Mouse (Mus musculus) thymus, adult 2 months (tissue): ENCODE data around the gene Atf4. TPM values are rescaled to one million over a fixed set of nuclear protein-coding genes. Genes with fewer than 3 reads are reported as not detected.
A peak's percentile ranks its signal among the peaks of the same experiment; 100 is the strongest.

Source experiments
- DNase-seq: peaks from one replicate; pipeline ENCODE4 v3.0.0; 2021
- H3K27ac ChIP-seq: fragments of 200-500 bp; 2 replicates; pipeline ENCODE4 v1.5.1; 2012; ENCODE audit warnings: low read length, control low read depth; ENCODE audit not compliant: control insufficient read depth, insufficient read depth
- H3K27me3 ChIP-seq: fragments of 200-500 bp; 2 replicates; pipeline ENCODE4 v1.6.1; 2012; ENCODE audit warnings: mild to moderate bottlenecking, low read length, moderate library complexity, mixed read lengths; ENCODE audit not compliant: control insufficient read depth, insufficient read depth
- H3K36me3 ChIP-seq: fragments of 200-500 bp; 2 replicates; pipeline ENCODE4 v1.6.1; 2012; ENCODE audit warnings: mild to moderate bottlenecking, low read length, moderate library complexity; ENCODE audit not compliant: control insufficient read depth, insufficient read depth
- H3K4me1 ChIP-seq: fragments of 200-500 bp; replicated peaks from 2 replicates; pipeline ENCODE4 v1.6.1; 2012; ENCODE audit warnings: low read length; ENCODE audit not compliant: control insufficient read depth, insufficient read depth
- H3K4me3 ChIP-seq: fragments of 200-500 bp; 2 replicates; pipeline ENCODE4 v1.5.1; 2012; ENCODE audit warnings: mild to moderate bottlenecking, low read length, control low read depth, moderate library complexity; ENCODE audit not compliant: control insufficient read depth, insufficient read depth
- CTCF ChIP-seq: fragments of 200-500 bp; IDR thresholded peaks from 2 replicates; pipeline ENCODE4 v1.5.1; 2012; ENCODE audit warnings: mild to moderate bottlenecking, control low read depth, low read length, moderate library complexity, borderline replicate concordance; ENCODE audit not compliant: control insufficient read depth, poor library complexity, insufficient read depth; ENCODE audit errors: extremely low read depth
- POLR2A ChIP-seq: fragments of 200-500 bp; IDR thresholded peaks from 2 replicates; pipeline ENCODE4 v1.6.1; 2012; ENCODE audit warnings: mild to moderate bottlenecking, low read length, control low read depth, moderate library complexity; ENCODE audit not compliant: control insufficient read depth, poor library complexity, insufficient read depth; ENCODE audit errors: extremely low read depth
- WGBS: fragments of 180-500 bp; shearing (Covaris S2); methylation state at CpG from one replicate; pipeline ENCODE4 v1.1.7; 2018; 5-methylcytosine and 5-hydroxymethylcytosine counted together
- polyA plus RNA-seq: library from polyadenylated mRNA; depleted of rRNA; stranded (reverse); fragments of >200 nt; gene quantifications from 2 replicates; pipeline ENCODE4 v1.2.3, GENCODE M21; 2012

Atf4 gene
- polyA plus RNA-seq, 1 experiment: 179 TPM

DNA sequence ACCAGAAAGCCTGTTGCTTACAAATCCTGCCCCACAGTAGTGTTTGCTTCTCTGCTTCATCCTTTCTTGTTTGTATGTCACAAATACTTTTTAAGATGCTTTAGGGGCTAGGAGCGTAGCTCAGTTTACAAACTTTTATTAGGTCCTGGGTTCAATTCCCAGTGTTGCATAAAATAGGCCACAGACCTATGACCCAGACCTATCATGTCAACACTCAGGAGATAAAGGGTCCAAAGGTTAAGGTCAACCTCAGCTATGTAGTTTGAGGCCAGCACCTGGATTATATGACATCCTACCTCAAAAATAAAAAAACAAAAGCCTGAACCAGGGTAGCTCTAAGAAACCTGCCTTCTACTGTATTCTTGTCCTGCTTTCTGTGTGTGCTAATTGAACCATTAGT lies 6.4 kb upstream of the Atf4 start:
- H3K4me1 ChIP-seq: no peaks in the 10 kb centered on the region
- no peak for DNase-seq
- H3K27ac ChIP-seq: no peak overlapping the region
- TF ChIP-seq CTCF (no peak), POLR2A (no peak)
- no peaks in the 10 kb centered on the region for H3K27me3 ChIP-seq
- peaks cover 55% of the 10 kb centered on the region for H3K36me3 ChIP-seq
- 98% methylated on average over 1 of the region's 1 CpGs for WGBS
- no peak overlapping the region for H3K4me3 ChIP-seq

DNA sequence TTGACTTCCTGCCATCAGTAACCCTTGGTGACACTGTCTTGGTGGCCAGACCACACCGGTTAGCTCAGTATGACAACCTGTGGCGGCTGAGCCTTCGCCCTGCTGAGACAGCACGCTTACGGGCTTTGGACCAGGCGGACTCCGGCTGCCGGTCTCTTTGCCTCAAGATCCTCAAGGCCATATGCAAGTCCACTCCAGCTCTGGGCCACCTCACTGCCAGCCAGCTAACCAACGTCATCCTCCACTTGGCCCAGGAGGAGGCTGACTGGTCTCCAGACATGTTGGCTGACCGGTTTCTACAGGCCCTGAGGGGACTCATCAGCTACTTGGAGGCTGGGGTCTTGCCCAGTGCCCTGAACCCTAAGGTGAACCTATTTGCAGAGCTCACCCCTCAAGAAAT lies 5.3 kb upstream of the Atf4 start:
- DNase-seq: no peak
- Histone ChIP-seq H3K27ac (no peak overlapping the region), H3K27me3 (no peaks in the 10 kb centered on the region), H3K4me3 (no peak overlapping the region), H3K36me3 (peaks cover 55% of the 10 kb centered on the region), H3K4me1 (peaks cover 5% of the 10 kb centered on the region)
- TF ChIP-seq POLR2A: no peak
- no peak for TF ChIP-seq CTCF
- WGBS: 98% methylated on average over 10 of the region's 10 CpGs

DNA sequence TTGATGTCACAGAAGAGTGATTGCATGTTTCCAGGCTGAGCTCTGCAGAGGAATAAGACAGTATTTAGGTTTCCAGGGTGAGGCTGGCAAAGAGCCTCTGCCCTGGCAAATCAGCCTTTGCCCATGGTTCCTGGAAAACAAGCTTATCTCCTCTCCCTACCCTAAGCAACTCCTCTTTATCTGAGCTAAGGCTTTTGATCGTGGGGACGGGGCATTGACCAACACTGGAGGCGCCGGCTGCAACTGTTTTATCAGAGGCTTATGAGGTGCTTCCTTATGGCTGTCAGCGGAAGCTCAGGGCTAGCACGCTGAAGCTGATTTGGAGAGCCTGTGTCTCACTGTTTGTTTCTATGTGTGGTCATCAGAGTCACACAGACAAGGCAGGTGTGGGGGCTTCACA lies 4.4 kb upstream of the Atf4 start:
- Histone ChIP-seq H3K4me3 (no peak overlapping the region), H3K36me3 (peaks cover 51% of the 10 kb centered on the region), H3K4me1 (peaks cover 5% of the 10 kb centered on the region), H3K27ac (no peak overlapping the region), H3K27me3 (no peaks in the 10 kb centered on the region)
- DNase-seq: no peak
- no peak for TF ChIP-seq CTCF
- no peak for TF ChIP-seq POLR2A
- over 99% methylated on average over 6 of the region's 6 CpGs for WGBS

DNA sequence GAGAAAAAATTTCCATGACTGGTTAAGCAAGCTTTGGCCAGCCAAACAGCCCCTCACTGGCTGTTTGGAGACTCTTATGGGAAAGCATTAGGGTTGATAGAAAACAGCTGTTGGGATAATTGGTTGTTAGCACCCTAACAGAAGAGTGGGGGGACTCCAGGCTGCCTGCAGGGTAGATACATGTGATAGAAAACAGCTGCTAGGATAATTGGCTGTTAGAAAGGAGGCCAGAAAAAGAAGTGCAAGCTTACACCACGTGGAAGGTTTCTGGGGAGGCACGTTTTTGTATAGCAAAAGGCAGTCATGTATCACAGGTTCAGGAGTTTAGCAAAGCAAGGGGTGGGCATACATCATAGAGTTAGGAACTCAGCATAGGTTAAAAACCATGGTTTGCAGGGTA lies 1.5 kb upstream of the Atf4 start:
- 90% methylated on average over 2 of the region's 2 CpGs for WGBS
- Histone ChIP-seq H3K4me1 (peaks cover 17% of the 10 kb centered on the region), H3K4me3 (no peak overlapping the region), H3K36me3 (peaks cover 43% of the 10 kb centered on the region), H3K27ac (no peak overlapping the region), H3K27me3 (no peaks in the 10 kb centered on the region)
- no peak for DNase-seq
- no peak for TF ChIP-seq CTCF
- no peak for TF ChIP-seq POLR2A

DNA sequence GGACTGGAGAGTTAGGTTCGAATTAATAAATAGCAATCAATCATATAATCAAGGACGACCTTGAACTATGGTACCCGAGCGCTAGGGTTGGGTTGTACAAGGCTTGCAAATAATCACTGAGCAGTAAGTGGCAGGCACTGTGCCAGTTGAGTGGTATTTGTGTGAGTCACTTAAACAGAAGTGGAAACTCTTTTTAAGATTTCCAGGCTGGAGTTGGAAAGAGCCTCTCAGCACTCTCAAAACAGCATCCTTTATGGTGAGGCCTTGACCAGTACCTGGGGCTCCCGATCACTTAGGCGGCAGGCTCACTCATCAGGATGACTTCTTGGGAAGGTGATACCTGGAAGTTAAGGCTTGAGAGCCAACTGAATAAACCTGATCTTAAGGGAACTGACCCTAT lies 777 bp upstream of the Atf4 start:
- WGBS: 80% methylated on average over 6 of the region's 6 CpGs
- no peak for DNase-seq
- no peak for TF ChIP-seq POLR2A
- no peak for TF ChIP-seq CTCF
- Histone ChIP-seq H3K4me3 (peak overlapping the region; percentile 55), H3K36me3 (peaks cover 36% of the 10 kb centered on the region), H3K4me1 (peaks cover 17% of the 10 kb centered on the region), H3K27ac (peak overlapping the region; percentile 74), H3K27me3 (no peaks in the 10 kb centered on the region)

DNA sequence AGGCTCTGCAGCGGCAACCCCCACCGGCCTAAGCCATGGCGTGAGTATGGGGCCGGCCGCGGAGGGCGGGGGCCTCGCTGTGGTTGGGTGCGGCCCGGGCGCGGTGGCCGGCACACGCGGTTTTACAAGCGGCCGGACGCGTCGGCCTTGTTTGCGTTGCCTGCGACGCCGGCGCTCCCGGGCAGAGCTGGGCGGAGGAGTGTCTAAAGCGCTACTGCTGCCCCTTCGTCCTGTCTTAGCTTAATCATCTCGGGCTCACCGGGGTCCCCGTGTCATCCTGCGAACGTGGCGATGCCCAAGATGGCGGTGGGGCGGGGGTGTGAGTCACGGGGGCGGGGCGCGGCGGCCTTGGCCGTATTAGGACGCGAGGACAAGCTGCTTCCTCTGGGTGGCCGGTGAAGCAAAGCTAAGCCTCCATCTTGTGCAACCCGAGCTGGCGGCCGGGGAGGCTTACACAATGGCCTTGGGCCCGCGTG lies 700 bp downstream of the Atf4 start:
- under 1% methylated on average over 51 of the region's 51 CpGs for WGBS
- H3K4me1 ChIP-seq: peaks cover 17% of the 10 kb centered on the region
- TF ChIP-seq POLR2A (no peak), CTCF (no peak)

DNA sequence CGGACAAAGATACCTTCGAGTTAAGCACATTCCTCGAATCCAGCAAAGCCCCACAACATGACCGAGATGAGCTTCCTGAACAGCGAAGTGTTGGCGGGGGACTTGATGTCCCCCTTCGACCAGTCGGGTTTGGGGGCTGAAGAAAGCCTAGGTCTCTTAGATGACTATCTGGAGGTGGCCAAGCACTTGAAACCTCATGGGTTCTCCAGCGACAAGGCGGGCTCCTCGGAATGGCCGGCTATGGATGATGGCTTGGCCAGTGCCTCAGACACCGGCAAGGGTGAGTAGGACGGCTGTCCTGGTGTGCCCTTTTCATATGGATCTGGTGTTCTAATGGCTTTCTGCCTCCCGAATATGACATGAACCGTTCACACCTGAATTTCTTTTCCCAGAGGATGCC lies 1.3 kb downstream of the Atf4 start:
- 17% methylated on average over 16 of the region's 16 CpGs for WGBS
- no peaks in the 10 kb centered on the region for H3K27me3 ChIP-seq

More for the DNA sequence above, 700 bp downstream of the Atf4 start:
- Histone ChIP-seq H3K36me3 (peaks cover 23% of the 10 kb centered on the region), H3K4me3 (peak overlapping the region; percentile 88), H3K27me3 (no peaks in the 10 kb centered on the region), H3K27ac (peak overlapping the region; percentile 45)
- DNase-seq: peak; percentile 48

More for the DNA sequence above, 1.3 kb downstream of the Atf4 start:
- no peak for DNase-seq
- TF ChIP-seq POLR2A (no peak), CTCF (no peak)
- no peak overlapping the region for H3K27ac ChIP-seq
- H3K36me3 ChIP-seq: peaks cover 17% of the 10 kb centered on the region
- H3K4me1 ChIP-seq: peaks cover 17% of the 10 kb centered on the region
- H3K4me3 ChIP-seq: peak overlapping the region; percentile 88
